Mouse (Mus musculus) heart, embryonic 15.5 days (tissue): Measurements from ENCODE around the gene Epop. TPM values are rescaled to one million over a fixed set of nuclear protein-coding genes. Genes with fewer than 3 reads are reported as not detected.
A peak's percentile ranks its signal among the peaks of the same experiment; 100 is the strongest.

Experiments
- ATAC-seq: fragments of 200-750 bp; cut with Nextera tagmentation; replicated peaks from 2 replicates; pipeline ENCODE4 v1.8.0; 2017; ENCODE audit warnings: low read depth, moderate TSS enrichment; ENCODE audit not compliant: insufficient number of reproducible peaks, insufficient read depth, low FRiP score
- H3K27ac ChIP-seq: fragments of 300-500 bp; sonication (generic); 2 replicates; pipeline ENCODE4 v1.5.1; 2015; ENCODE audit warnings: mild to moderate bottlenecking, inconsistent platforms
- H3K27me3 ChIP-seq: fragments of 300-500 bp; sonication (generic); 2 replicates; pipeline ENCODE4 v1.6.1; 2015; ENCODE audit warnings: inconsistent platforms
- H3K36me3 ChIP-seq: fragments of 300-500 bp; sonication (generic); 2 replicates; pipeline ENCODE4 v1.6.1; 2015; ENCODE audit warnings: mild to moderate bottlenecking, inconsistent platforms
- H3K4me1 ChIP-seq: fragments of 300-500 bp; sonication (generic); replicated peaks from 2 replicates; pipeline ENCODE4 v1.6.1; 2015; ENCODE audit warnings: inconsistent platforms
- H3K4me2 ChIP-seq: fragments of 300-500 bp; sonication (generic); 2 replicates; pipeline ENCODE4 v1.6.1; 2015; ENCODE audit warnings: inconsistent platforms, mild to moderate bottlenecking, moderate library complexity
- H3K4me3 ChIP-seq: fragments of 300-500 bp; sonication (generic); 2 replicates; pipeline ENCODE4 v1.5.1; 2015; ENCODE audit warnings: mild to moderate bottlenecking, inconsistent platforms
- H3K9ac ChIP-seq: fragments of 300-500 bp; sonication (generic); 2 replicates; pipeline ENCODE4 v1.6.1; 2015; ENCODE audit warnings: mild to moderate bottlenecking, inconsistent platforms
- H3K9me3 ChIP-seq: fragments of 300-500 bp; sonication (generic); replicated peaks from 2 replicates; pipeline ENCODE4 v1.6.1; 2016; ENCODE audit warnings: inconsistent platforms
- WGBS: fragments of 180-500 bp; shearing (Covaris S2); methylation state at CpG from one replicate; pipeline ENCODE4 v1.1.7; 2015; ENCODE audit warnings: mixed read lengths; 5-methylcytosine and 5-hydroxymethylcytosine counted together
- polyA plus RNA-seq: library from polyadenylated mRNA; unstranded; fragments of >200 nt; fragmentation: Nextera tagmentation; extraction: Ambion mirVana; gene quantifications from 2 replicates; pipeline ENCODE4 v1.2.1, GENCODE M21; 2015

Gene Epop
- polyA plus RNA-seq, 1 experiment from 2014 or later = 0.71 TPM

DNA sequence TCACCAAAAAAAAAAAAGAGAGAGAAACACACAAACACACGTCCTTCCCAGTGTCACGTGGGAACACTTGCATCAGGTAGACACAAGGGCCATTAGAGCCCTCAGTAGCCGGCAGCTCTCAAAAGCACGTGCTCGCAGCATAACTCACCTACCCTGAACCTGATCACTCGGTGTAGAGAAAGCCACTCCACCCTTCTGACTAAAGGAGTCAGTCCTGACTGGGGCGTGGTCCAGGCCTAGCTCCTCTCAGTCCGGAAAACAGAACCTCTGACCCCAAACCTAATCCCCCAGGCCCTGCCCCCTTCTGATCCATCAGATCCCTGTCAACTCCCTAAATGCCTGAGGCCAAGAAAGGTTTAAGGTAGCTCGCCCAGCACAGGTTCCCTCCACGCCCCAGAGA lies 2.7 kb downstream of the Epop start:
- no peak overlapping the region for H3K9ac ChIP-seq
- H3K9me3 ChIP-seq = no peaks in the 10 kb centered on the region
- no peak overlapping the region for H3K4me3 ChIP-seq
- H3K4me1 ChIP-seq = peaks cover 30% of the 10 kb centered on the region
- no peaks in the 10 kb centered on the region for H3K36me3 ChIP-seq
- H3K27ac ChIP-seq = no peak overlapping the region
- peaks cover 92% of the 10 kb centered on the region for H3K27me3 ChIP-seq
- 23% methylated on average over 10 of the region's 10 CpGs for WGBS
- H3K4me2 ChIP-seq = no peak overlapping the region
- ATAC-seq = no peak

DNA sequence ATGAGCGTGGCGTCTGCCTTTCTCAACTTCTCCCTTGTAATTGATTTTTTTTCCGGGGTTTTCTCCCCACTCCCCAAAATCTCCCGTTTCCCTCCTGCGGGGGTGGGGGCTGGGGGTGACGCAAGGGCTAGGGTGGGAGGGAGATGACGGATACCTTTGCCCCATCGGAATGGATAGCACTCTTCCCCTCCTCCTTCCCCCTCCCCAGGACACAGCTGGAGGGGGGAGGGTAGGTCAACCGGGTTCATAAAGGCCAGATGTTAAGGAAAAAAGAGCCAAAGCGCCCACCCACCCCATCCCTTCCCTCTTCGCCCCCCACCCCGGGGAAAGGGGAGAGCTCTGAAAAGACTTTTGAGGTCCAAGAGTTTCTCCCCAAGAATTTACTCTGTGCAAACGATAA lies 3.1 kb downstream of the Epop start:
- Histone ChIP-seq H3K27ac (no peak overlapping the region), H3K36me3 (no peaks in the 10 kb centered on the region), H3K27me3 (peaks cover 88% of the 10 kb centered on the region), H3K9me3 (no peaks in the 10 kb centered on the region), H3K4me1 (peaks cover 30% of the 10 kb centered on the region), H3K9ac (no peak overlapping the region), H3K4me3 (no peak overlapping the region), H3K4me2 (no peak overlapping the region)
- 15% methylated on average over 13 of the region's 13 CpGs for WGBS
- ATAC-seq = no peak

DNA sequence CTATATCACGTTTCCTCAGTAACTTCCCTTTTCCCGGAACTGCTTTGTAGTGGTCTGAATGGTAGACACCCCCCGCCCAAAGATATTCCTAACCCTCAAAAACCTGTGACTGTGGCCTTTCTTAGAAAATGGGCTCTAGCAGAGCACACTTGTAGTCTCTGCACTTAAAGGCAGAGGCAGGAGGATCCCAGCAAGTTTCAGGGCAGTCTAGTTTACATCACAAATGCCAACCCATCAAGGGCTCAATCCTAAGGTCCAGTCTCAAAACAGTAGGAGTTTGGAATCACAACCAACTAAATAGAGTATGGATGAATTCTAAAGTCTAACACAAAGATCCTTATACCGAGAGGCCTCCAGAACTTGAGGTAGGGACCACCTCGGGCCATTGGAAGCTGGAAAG lies 4.0 kb downstream of the Epop start:
- H3K27me3 ChIP-seq = peaks cover 79% of the 10 kb centered on the region
- H3K36me3 ChIP-seq = no peaks in the 10 kb centered on the region
- no peak overlapping the region for H3K9ac ChIP-seq
- peaks cover 28% of the 10 kb centered on the region for H3K4me1 ChIP-seq
- H3K9me3 ChIP-seq = no peaks in the 10 kb centered on the region
- no peak overlapping the region for H3K4me3 ChIP-seq
- no peak for ATAC-seq
- no peak overlapping the region for H3K27ac ChIP-seq
- no peak overlapping the region for H3K4me2 ChIP-seq
- WGBS = 65% methylated on average over 5 of the region's 5 CpGs

DNA sequence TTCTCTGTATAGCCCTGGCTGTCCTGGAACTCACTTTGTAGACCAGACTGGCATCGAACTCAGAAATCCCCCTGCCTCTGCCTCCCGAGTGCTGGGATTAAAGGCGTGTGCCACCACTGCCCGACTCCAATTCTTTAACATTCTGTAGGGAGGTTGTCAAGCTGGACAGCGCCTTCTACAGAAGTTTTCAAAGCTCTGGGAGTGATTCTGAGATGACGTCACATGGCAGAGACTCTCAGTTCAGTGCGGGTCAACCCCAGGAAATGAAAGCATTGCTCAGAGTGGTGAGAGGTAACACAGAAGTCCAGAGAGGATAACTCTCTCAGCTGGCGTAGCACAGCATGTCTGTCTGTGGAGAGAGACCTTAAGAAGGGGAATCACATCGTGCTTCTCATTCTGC lies 6.3 kb downstream of the Epop start:
- 54% methylated on average over 9 of the region's 9 CpGs for WGBS
- no peak overlapping the region for H3K9ac ChIP-seq

DNA sequence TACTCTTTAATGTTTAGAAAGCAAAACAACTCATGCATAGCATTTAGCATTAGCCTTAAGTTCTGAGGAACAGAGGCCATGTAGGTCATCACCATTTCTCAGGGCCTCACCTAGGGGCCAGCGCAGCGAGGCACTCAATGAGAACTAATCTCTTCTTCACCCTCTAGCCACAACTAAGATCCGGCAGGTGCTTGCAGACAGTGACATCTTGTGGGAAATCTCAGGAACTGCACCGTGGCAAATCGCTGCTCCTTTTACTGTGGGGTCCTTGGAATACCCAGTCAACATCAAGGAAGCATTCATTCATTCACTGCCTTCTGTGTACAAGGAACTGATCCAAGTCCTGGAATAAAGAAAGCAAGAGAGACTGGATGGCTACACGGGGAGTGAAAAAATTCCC lies 7.1 kb downstream of the Epop start:
- Histone ChIP-seq H3K27ac (no peak overlapping the region), H3K9me3 (no peaks in the 10 kb centered on the region), H3K4me2 (no peak overlapping the region), H3K27me3 (peaks cover 64% of the 10 kb centered on the region), H3K9ac (no peak overlapping the region), H3K36me3 (no peaks in the 10 kb centered on the region), H3K4me3 (no peak overlapping the region), H3K4me1 (no peaks in the 10 kb centered on the region; the same call in 1 of the 2 replicates)
- ATAC-seq = no peak
- WGBS = 4% methylated on average over 6 of the region's 6 CpGs

More for the DNA sequence above, 6.3 kb downstream of the Epop start:
- Histone ChIP-seq H3K27me3 (peaks cover 64% of the 10 kb centered on the region), H3K27ac (no peak overlapping the region), H3K4me2 (no peak overlapping the region), H3K9me3 (no peaks in the 10 kb centered on the region), H3K36me3 (no peaks in the 10 kb centered on the region), H3K4me3 (no peak overlapping the region), H3K4me1 (peaks cover 6% of the 10 kb centered on the region)
- no peak for ATAC-seq

DNA sequence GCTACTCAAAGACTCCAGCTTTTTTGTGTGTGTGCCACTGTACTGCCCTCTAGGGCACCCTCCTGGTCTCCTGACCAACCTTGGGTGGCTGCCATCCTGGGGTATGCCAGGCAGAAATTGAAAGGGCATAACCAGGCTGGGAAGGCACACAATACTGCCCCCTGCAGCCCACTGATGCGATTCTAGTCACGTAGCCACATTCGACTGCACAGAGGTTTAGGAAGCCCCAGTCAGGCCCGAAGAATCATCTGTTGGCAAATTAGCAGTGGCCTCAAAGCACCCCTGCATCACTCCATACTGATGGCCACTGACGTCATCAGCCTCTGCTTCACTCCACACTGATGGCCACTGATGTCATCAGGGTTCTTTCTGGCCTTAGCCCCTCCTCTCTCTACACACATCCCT lies 10.1 kb downstream of the Epop start:
- Histone ChIP-seq H3K9me3 (no peaks in the 10 kb centered on the region), H3K36me3 (no peaks in the 10 kb centered on the region), H3K27ac (no peak overlapping the region), H3K4me2 (no peak overlapping the region), H3K27me3 (peaks cover 49% of the 10 kb centered on the region), H3K4me3 (no peak overlapping the region), H3K9ac (no peak overlapping the region), H3K4me1 (no peaks in the 10 kb centered on the region)
- WGBS = 62% methylated on average over 5 of the region's 5 CpGs
- 0 out of 2 replicates have a peak, but pooled peaks have one; percentile 47 for ATAC-seq

DNA sequence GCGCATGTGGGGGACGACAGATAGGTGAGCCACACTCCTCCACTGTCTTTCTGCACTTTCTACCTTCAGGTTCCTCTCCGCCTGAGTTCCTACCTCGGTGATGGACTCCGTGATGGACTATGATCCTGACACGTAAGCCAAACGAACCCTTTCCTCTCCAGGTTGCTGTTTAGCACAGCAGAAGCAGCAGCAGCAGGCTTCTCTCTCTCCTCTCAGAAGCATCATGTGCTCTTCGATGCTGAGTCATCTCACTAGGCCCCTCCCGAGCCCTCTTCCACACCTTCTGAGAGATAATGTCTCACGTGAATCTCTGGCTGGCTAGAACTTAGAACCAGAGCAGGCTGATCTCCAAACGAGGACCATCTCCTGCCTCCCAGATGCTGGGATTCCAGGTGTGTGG lies 11.1 kb downstream of the Epop start:
- no peak for ATAC-seq
- Histone ChIP-seq H3K27me3 (peaks cover 38% of the 10 kb centered on the region), H3K4me2 (no peak overlapping the region), H3K9me3 (no peaks in the 10 kb centered on the region), H3K36me3 (no peaks in the 10 kb centered on the region), H3K4me1 (no peaks in the 10 kb centered on the region), H3K27ac (no peak overlapping the region), H3K9ac (no peak overlapping the region), H3K4me3 (no peak overlapping the region)
- 49% methylated on average over 11 of the region's 11 CpGs for WGBS

DNA sequence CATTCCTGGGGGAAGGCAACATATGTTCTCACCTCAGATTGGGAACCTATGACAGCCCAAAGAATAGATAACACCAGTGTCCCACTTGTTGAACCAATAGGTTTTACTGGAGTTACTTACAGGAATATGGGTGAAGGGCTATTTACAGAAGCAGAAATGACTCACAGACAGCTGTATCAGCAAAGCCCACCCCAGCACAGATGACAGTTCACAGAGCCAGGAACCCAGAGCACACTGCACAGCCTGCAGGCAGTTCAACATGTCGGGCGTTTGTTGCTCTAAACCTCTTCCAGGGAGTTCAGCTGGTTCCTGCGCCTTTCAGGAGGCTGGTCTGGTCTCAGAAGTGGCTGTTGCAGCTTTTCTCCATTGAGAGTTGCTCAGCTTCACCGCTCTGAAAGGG lies 14.2 kb downstream of the Epop start:
- no peaks in the 10 kb centered on the region for H3K4me1 ChIP-seq
- no peak overlapping the region for H3K4me3 ChIP-seq
- H3K27me3 ChIP-seq = peaks cover 38% of the 10 kb centered on the region
- H3K4me2 ChIP-seq = no peak overlapping the region
- H3K27ac ChIP-seq = no peak overlapping the region
- no peaks in the 10 kb centered on the region for H3K36me3 ChIP-seq
- H3K9me3 ChIP-seq = no peaks in the 10 kb centered on the region
- H3K9ac ChIP-seq = no peak overlapping the region
- ATAC-seq = no peak
- 59% methylated on average over 4 of the region's 4 CpGs for WGBS

DNA sequence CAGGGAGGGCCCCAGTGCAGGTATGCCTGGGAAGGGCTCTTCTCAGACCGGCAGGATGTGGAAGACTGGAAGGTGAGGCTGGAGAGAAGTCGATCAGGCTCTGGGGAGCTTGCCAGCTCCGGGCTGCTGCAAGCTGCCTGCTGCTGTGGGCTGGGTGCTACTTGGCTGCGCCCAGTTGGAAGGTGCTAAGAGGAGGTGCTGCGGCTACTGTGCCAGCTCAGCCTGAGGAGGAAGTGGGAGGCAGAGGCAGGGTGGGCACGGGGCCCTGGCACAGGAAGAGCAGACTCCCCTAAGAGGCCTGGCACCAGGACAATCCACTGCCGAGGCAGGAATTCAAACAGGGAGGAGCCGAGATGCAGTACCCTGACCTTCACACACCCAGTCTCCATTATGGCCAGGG lies 18.4 kb downstream of the Epop start:
- Histone ChIP-seq H3K4me3 (no peak overlapping the region), H3K27ac (no peak overlapping the region), H3K4me1 (no peaks in the 10 kb centered on the region), H3K9me3 (no peaks in the 10 kb centered on the region), H3K27me3 (peaks cover 33% of the 10 kb centered on the region), H3K4me2 (no peak overlapping the region), H3K36me3 (no peaks in the 10 kb centered on the region), H3K9ac (no peak overlapping the region)
- no peak for ATAC-seq
- 50% methylated on average over 8 of the region's 8 CpGs for WGBS

DNA sequence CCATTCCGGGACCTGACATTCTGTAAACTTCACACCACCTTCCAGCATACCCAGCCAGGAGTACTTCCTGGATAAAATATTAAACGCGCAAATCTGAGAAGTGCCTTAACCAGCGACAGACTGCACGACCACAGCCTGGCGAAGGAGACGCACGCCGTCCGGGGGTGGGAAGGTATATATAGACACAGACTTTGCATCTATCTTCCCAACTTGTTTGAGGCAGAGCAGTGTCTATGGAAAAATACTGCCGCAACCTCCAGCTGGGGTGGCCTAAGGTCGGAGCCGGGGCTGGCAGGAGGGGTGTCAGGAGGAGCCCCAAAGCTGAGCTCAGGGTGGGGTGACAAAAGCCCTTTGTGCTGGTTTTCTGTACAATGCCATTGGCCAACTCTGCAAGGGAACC lies 19.8 kb downstream of the Epop start:
- no peaks in the 10 kb centered on the region for H3K9me3 ChIP-seq
- H3K4me3 ChIP-seq = no peak overlapping the region
- no peak for ATAC-seq
- H3K27me3 ChIP-seq = peaks cover 35% of the 10 kb centered on the region
- no peak overlapping the region for H3K4me2 ChIP-seq
- no peak overlapping the region for H3K27ac ChIP-seq
- no peaks in the 10 kb centered on the region for H3K4me1 ChIP-seq
- WGBS = 84% methylated on average over 13 of the region's 13 CpGs
- H3K9ac ChIP-seq = no peak overlapping the region
- no peaks in the 10 kb centered on the region for H3K36me3 ChIP-seq

DNA sequence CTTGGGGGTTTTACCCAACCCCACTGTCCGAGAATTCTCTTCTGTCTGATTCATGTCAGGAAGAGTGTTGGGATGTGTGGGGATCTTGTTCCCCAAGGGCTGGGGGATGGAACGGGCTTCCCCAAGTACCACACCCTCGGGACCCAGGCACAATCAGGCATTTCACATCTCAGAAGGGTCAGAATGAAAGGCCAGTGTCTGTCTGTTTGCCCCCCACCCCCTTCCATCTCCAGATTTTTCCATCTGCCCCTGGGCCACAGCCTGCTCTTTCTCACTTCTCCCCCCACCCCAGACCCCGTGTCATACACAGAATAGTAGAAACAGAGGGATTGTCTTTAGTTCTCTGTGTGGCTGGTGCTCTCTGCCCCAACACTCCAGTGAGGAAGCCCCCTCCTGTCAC lies 20.6 kb downstream of the Epop start:
- ATAC-seq = no peak
- Histone ChIP-seq H3K9me3 (no peaks in the 10 kb centered on the region), H3K27ac (no peak overlapping the region), H3K9ac (no peak overlapping the region), H3K4me2 (no peak overlapping the region), H3K27me3 (peaks cover 35% of the 10 kb centered on the region), H3K4me1 (no peaks in the 10 kb centered on the region), H3K4me3 (no peak overlapping the region), H3K36me3 (no peaks in the 10 kb centered on the region)
- WGBS = 54% methylated on average over 4 of the region's 4 CpGs

DNA sequence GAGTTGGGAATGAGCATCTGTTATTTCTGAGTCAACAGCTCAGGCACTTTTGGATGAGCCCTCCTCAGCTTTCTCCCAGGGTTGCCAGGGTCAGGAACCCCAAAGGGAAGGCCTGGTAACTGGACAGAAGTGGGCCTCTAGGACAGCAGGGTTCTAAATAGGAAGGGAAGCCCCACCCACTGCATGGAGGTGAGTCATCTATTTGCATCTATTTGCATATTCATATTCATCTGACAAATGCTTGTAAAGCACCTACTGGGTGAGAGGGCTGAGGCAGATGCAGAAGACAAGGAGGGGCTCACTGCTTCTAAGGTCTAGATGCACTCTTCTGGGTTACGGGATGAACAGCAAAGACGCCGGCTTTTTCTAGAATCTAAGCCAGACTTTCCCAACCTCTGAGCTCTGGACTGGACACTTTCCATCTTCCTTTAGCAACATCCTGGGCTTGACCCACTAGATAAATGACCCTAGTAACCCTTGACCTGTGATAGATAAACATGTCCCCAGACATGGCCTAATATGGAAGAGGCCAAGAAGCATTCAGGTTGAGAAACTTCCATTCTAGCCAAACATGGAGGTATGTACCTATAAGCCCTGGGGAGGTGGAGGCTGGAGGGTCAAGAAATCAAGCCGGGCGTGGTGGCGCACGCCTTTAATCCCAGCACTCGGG lies 22.3 kb downstream of the Epop start:
- H3K27me3 ChIP-seq = peaks cover 35% of the 10 kb centered on the region
- ATAC-seq = no peak
- 94% methylated on average over 8 of the region's 8 CpGs for WGBS

More for the DNA sequence above, 22.3 kb downstream of the Epop start:
- H3K4me1 ChIP-seq = no peaks in the 10 kb centered on the region
- H3K4me3 ChIP-seq = no peak overlapping the region
- no peaks in the 10 kb centered on the region for H3K36me3 ChIP-seq
- no peak overlapping the region for H3K9ac ChIP-seq
- H3K4me2 ChIP-seq = no peak overlapping the region
- H3K9me3 ChIP-seq = no peaks in the 10 kb centered on the region
- H3K27ac ChIP-seq = no peak overlapping the region
